Mouse (Mus musculus): ENCODE data around the gene Trub2. TPM values are rescaled to one million over a fixed set of nuclear protein-coding genes. Genes with fewer than 3 reads are reported as not detected.

The Trub2 gene
- total RNA-seq, 2 experiments from 2014 or later = 30.5 to 34.1 TPM

DNA sequence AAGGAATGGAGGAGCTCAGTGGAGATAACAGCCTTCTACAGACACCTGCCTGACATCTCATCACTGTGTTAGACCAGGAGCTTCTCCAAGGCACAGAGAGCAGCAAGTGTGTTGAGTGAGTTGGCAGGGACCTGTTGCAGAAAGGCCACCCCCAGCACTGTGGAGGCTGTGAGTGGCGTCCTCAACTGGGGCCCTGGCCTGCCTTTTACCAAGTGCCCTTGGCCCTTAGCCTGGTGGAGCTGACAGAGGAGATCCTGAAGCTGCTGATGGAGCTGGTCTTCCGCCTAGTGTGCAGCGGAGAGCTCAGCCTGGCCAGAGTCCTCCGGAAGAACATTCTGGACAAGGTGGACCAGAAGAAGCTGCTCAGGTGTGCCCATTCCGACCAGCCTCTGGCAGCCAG lies 55.0 kb downstream of the Trub2 start:
- intact Hi-C loops (cut with DNase I) = loop anchor here (5.0 kb wide), 1 partner anchor 116 kb away; the partner anchor contains the start of gene Rapgef1
- no peak for DNase-seq

DNA sequence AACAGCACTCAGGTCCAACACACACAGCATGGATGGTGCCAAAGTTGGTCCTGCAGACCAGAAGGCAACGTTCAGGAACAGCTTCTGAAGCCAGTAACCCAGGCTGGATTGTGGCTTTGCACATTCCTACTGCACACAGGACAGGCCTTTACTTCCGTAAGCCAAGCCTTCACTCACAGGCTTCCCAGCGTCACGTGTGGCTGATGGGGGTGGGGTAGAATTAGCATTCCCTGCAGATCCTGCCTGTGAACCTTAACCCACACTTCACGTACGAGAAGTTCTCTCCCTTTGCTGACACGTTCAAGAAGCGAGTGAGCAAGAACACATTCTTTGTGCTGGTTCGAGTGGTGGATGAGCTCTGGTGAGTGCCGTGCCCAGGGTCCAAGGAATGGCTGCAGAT lies 55.7 kb downstream of the Trub2 start:
- intact Hi-C loops (cut with DNase I) = loop anchor here (5.0 kb wide), 1 partner anchor 115 kb away; the partner anchor contains the start of gene Rapgef1
- DNase-seq = no peak

DNA sequence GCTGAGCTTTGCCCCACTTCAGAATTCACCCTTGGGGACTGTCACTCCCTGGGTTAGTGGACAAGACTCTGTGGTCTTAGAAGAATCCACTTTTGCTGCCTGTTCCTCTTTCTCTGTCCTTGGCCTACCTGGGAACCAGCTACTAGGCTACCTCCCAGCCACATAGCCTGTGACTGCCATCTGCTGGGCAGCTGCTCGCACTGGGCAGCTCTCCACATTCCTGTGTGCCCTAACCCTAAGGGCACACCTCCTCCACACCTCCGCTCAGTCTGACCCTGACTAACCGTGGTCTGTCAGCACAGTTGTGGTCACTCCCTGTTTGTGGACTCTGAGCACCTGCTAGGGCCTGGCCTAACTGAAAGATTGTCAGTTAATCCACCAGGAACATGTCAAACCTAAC lies 56.8 kb downstream of the Trub2 start:
- intact Hi-C loops (cut with DNase I) = loop anchor here (5.0 kb wide), 1 partner anchor 114 kb away; the partner anchor contains the start of gene Rapgef1
- DNase-seq = peak; percentile 45 to 63

DNA sequence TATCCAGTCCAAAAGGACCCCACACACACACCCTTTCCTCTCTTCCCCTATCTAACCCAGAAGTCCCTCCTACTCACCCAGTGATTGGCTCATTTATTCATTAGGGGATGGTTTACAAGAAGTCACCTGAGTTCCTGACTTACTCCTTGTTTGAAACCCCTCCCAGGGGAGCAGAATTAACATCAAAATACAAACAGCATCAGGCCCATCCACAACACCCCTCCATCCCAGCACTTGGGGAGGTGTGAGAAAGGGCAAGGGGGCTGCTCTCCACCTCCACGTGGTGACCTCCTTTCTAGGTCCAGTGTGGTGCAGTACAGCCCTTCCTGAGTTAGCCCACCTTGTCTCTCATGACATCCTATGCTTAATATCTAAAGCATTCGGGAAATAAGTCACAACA lies 58.8 kb downstream of the Trub2 start:
- intact Hi-C loops (cut with DNase I) = no loop called here
- no peak for DNase-seq

DNA sequence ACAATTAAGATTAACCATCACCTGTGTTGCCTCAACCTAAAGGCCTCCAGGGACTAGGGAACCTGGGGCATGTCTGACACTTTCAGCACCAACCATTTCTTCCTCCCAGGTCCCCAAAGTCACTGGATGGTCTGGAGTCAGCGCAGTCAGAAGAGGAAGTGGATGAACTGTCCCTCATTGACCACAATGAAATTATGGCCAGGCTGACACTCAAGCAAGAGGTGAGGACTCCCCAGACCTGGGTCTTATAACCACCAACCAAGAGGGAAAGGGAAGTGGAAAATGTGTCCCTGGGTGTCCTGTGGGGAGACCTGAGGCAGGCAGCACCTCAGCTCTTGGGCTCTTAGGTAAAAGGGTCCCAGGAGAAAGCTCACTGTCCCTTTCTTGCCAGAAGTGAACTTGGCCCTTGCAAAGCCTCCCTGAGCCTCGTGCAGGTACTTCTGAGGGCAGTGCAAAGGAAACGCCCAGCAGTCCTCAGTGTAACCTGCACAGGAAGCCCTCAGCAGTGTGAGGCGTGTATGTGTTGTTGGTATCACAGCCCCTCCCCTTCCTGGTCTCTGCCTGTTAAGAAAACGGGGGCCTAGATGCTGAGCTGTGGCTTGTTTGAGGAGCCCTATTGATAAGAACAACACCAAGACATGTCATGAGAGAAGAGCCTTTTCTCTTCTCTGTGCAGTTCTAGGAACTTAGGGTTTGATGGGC lies 63.5 kb downstream of the Trub2 start:
- no peak for DNase-seq
- intact Hi-C loops (cut with DNase I) = no loop called here

DNA sequence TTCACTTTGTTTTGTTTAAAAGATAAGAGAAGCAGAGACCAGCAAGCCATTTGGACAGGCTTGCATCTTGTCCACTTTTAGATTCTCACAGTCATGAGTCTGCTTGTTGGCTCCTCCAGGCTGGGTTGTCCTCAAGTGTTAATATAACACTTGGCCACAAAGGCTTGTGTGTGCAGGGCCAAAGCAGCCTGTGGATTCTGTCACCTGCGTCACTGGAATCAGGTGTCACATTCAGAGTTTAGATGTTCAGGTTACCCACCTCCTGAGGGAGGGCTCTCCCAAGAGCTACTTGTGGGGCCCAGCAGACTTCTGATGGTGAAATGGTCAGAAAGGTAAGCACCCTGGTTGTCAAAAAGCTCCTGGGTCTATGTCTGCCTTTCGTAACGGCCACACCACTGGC lies 65.2 kb downstream of the Trub2 start:
- no peak for DNase-seq
- intact Hi-C loops (cut with DNase I) = no loop called here

DNA sequence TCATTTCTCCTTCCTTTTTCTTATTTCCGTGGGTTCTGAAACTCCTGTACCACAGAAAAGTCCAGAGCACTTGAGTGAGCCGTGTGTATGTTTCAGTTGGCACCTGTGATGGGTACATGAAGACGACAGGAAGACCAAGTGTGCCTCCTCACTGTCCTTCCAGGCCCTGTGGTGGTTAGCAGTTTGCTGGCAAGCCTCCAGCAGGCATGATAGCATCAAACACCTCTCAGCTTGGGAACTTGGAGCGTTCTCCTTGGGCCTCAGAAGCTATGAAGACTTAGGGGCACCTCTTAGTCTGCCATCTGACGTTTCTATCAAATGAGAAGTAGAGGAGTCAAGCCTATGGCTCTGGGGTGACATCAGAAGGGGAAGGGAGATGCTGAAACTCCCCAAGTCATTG lies 69.7 kb downstream of the Trub2 start:
- intact Hi-C loops (cut with DNase I) = no loop called here
- no peak for DNase-seq

DNA sequence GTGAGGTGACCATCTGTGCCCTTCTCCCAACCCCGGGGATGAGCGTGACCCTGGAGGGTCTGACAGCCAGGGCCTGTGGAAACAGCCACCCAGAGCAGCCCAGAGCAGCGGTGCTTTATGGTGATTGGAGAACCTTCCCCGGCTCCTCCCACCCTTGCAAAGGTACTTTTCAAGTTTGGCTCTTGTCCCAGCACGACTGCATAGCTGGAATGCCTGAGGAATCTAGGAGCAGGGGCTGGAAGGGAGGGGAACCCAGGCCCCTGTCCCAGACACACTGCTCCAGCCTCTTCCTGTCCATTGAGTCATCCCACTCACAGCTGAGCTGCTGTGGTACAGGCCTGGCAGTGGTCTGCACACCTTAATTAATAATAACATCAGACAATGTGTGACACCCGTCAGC lies 71.6 kb downstream of the Trub2 start:
- intact Hi-C loops (cut with DNase I) = no loop called here
- peak; percentile 42 to 69 for DNase-seq

DNA sequence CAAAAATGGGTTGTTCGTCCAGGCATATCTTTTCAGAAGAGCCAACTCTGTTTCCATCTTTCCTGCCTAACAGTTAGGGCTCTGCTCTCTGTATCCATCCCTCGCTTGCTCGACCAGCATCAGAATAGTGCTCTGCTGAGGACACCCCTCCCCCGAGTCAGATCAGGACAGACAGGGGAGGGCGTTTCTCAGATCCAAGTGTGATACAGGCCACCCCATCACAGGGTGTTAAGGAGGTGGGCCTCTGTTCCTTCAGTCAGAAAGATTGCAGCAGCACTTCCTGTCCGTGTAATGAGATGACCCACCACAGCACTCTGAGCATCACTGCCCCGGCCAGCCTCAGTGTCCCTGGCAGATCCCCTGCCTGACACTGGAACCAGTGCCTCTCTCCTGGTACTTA lies 72.2 kb downstream of the Trub2 start:
- intact Hi-C loops (cut with DNase I) = no loop called here
- DNase-seq = no peak

DNA sequence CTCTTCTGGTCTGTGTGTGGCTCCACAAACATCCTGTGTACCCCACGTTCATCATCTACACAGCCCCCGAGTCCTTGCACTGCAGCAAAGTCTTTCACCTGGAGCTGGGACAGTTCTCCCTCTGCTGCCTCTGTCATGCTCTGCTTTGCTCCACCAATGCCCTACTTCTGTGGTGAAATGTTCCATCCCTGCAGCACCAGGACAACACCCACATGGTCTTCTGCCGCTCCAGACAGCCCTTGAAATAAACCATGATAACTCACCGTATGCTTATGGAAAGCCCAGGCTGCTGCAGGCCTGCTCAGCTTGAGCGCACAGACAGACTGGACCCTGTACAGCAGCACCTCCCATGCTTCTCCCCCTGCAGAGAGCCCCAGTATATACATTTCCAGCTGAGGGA lies 74.2 kb downstream of the Trub2 start:
- no peak for DNase-seq
- intact Hi-C loops (cut with DNase I) = no loop called here

DNA sequence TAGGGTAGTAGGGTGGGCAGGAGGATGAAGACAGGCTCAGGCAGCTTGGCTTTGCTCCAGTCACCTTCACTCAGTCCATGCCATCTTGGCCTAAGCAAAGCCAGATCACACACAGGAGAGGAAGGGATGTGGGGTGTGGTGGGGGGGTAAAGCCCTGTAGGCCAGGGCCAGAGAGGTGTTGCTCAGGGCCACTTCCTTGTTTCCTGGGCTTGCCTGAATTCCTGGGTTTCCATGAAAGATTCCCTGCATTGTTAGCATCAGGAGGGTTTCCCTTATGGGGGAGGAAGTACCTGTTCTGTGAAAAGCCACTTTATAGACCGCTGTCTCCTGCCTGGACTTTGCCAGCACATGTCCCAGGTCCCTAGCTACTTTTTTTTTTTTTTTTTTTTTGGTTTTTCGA lies 74.8 kb downstream of the Trub2 start:
- no peak for DNase-seq
- intact Hi-C loops (cut with DNase I) = no loop called here

DNA sequence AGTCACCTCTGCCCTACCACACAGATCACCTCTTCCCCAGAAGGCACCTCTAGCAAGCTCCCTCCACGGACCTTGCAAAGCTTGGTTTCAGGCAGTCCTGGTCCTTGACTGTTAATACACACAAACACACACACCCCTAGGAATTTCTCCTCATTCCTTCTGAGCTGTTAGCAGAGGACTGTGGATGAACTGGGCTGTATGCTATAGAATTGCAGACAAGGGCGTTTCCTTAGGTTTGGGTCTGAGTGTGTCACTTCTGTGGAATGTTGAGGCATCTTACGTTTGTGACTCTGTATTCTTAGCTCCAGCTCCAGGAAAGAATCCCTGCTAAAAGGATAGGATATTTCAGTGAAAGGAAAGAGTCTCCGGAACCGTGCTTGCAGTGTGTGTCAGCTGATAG lies 76.4 kb downstream of the Trub2 start:
- DNase-seq = no peak
- intact Hi-C loops (cut with DNase I) = no loop called here

Other genes with a start within 250 kb of the Trub2 start
- 10 to 100 TPM; 89.6 to 91.6 TPM for gene Rapgef1, start 168.8 kb downstream of the Trub2 start, total RNA-seq (2021)
- not detected for gene Gm13420, start 36.8 kb downstream of the Trub2 start, total RNA-seq (2021)
- not detected for gene Gm13547, start 29.2 kb downstream of the Trub2 start, total RNA-seq (2021)
- 10 to 100 TPM; 17.5 to 18.3 TPM for gene Coq4, start 1.0 kb downstream of the Trub2 start, total RNA-seq (2021)
- 10 to 100 TPM; 20.0 to 21.7 TPM for gene Slc27a4, start 14.1 kb upstream of the Trub2 start, total RNA-seq (2021)
- gene Urm1, start 31.6 kb upstream of the Trub2 start, total RNA-seq (2021) = 10 to 100 TPM; 30.4 to 31.7 TPM
- 10 to 100 TPM in 1 of 2 experiments, 1 to 10 TPM in 1; 9.3 to 10.3 TPM for gene Cercam, start 80.7 kb upstream of the Trub2 start, total RNA-seq (2021)
- gene Odf2, start 100.7 kb upstream of the Trub2 start, total RNA-seq (2021) = 10 to 100 TPM; 24.5 to 29.1 TPM
- 10 to 100 TPM; 25.1 to 25.2 TPM for gene Gle1, start 146.9 kb upstream of the Trub2 start, total RNA-seq (2021)
- gene Sptan1, start 177.1 kb upstream of the Trub2 start, total RNA-seq (2021) = 100 to 1,000 TPM; 255 TPM